Mouse (Mus musculus) small intestine, adult 2 months (tissue): Measurements from ENCODE around the gene Large2.

Experiments
- CTCF ChIP-seq: fragments of 200-500 bp; IDR thresholded peaks from 2 replicates; pipeline ENCODE4 v1.5.1; 2012; ENCODE audit warnings: low read depth, mild to moderate bottlenecking, control low read depth, inconsistent platforms, low read length, moderate library complexity, mixed read lengths; ENCODE audit not compliant: insufficient replicate concordance, insufficient read length; ENCODE audit errors: extremely low read depth
- POLR2A ChIP-seq: fragments of 200-500 bp; IDR thresholded peaks from 2 replicates; pipeline ENCODE4 v1.6.1; 2012; ENCODE audit warnings: low read depth, mild to moderate bottlenecking, control low read depth, inconsistent platforms, low read length, moderate library complexity

DNA sequence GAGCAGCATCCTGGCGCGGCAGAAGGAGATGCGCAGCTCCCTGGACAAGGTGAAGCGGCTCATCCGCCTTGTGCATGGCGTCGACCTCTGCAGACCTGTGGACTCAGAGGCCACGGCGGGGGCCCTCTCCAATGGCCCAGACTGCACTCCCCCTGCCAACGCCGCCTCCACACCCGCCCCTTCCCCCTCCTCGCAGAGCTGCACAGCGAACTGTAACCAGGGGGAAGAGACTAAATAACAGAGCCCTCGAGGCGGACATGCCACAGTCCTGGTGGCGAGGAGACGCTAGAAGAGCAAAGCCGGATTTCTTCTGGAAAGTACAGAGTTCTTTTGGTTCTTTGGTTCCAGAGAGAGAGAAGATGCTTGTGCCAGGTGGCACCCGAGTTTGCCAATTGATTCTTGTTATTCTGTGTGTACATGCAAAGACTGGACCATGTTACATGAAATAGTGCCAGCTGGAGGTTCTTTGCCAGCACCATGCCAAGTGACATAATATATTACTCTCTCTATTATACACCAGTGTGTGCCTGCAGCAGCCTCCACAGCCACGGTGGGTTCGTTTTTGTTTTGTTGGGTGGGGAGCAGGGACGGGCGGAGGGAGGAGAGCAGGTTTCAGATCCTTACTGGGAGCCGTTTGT is 14.4 kb downstream of the Large2 start:
- TF ChIP-seq CTCF (no peak), POLR2A (no peak)
